Mouse (Mus musculus) kidney, embryonic 16.5 days (tissue): Measurements from ENCODE around the gene Eno3. TPM values are rescaled to one million over a fixed set of nuclear protein-coding genes. Genes with fewer than 3 reads are reported as not detected.

Experiments
- ATAC-seq: fragments of 200-750 bp; cut with Nextera tagmentation; 2 replicates; pipeline ENCODE4 v1.8.0; 2017; ENCODE audit warnings: moderate TSS enrichment; ENCODE audit not compliant: low FRiP score, low TSS enrichment
- H3K27ac ChIP-seq: fragments of 300-500 bp; sonication (generic); 2 replicates; pipeline ENCODE4 v1.5.1; 2014; ENCODE audit warnings: low read length
- H3K27me3 ChIP-seq: fragments of 300-500 bp; sonication (generic); 2 replicates; pipeline ENCODE4 v1.6.1; 2014; ENCODE audit warnings: low read length, control low read depth, mixed read lengths; ENCODE audit not compliant: insufficient read depth
- H3K36me3 ChIP-seq: fragments of 300-500 bp; sonication (generic); 2 replicates; pipeline ENCODE4 v1.6.1; 2014; ENCODE audit warnings: low read length, control low read depth, mixed read lengths; ENCODE audit not compliant: insufficient read depth
- H3K4me1 ChIP-seq: fragments of 300-500 bp; sonication (generic); 2 replicates; pipeline ENCODE4 v1.6.1; 2014; ENCODE audit warnings: low read length, control low read depth, mixed read lengths; ENCODE audit not compliant: insufficient read depth
- H3K4me2 ChIP-seq: fragments of 300-500 bp; sonication (generic); replicated peaks from 2 replicates; pipeline ENCODE4 v1.6.1; 2014; ENCODE audit warnings: low read depth, low read length
- H3K4me3 ChIP-seq: fragments of 300-500 bp; sonication (generic); 2 replicates; pipeline ENCODE4 v1.5.1; 2014; ENCODE audit warnings: mild to moderate bottlenecking, low read length
- H3K9ac ChIP-seq: fragments of 300-500 bp; sonication (generic); replicated peaks from 2 replicates; pipeline ENCODE4 v1.6.1; 2014; ENCODE audit warnings: low read length
- H3K9me3 ChIP-seq: fragments of 300-500 bp; sonication (generic); 2 replicates; pipeline ENCODE4 v1.6.1; 2016; ENCODE audit warnings: low read length, control low read depth
- WGBS: fragments of 180-500 bp; shearing (Covaris S2); extraction: QIAGEN DNeasy Blood & Tissue Kit; methylation state at CpG from one replicate; pipeline ENCODE4 v1.1.7; 2014; 5-methylcytosine and 5-hydroxymethylcytosine counted together
- polyA plus RNA-seq: library from polyadenylated mRNA; unstranded; fragments of >200 nt; fragmentation: Nextera tagmentation; extraction: Ambion mirVana; gene quantifications from 2 replicates; pipeline ENCODE4 v1.2.1, GENCODE M21; 2015

The Eno3 gene
- 23.1 and 28.0 TPM in 2 replicates for polyA plus RNA-seq

DNA sequence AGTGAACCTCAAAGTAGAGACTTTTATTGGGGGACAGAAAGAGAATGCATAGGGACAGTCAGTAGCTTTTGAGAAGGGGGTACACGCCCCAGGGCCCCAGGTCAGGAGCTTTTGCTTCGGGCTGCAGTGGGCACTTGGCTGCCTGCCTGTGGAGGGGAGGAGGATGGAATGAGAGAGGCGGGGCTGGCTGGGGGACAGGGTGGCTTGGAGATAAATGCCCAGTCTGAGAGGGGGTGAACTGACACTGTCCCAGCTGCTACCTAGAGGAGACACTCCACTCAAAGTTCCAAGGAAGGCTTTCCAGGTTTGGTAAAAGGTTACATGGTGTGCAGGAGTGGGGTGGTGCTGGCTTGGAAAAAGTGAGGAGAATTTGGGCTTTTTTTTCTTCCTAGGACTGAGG lies at the start of gene Eno3:
Gene Eno3, plus strand, starts transcription at position 239 of the 400 bp plus-strand sequence.
- H3K27me3 ChIP-seq = no peaks in the 10 kb centered on the region
- H3K27ac ChIP-seq = peak within 1 kb of the TSS; percentile 99
- H3K4me2 ChIP-seq = peak within 1 kb of the TSS; percentile 98
- H3K36me3 ChIP-seq = peaks cover 20% of the 10 kb centered on the region
- peak within 1 kb of the TSS; percentile 99 for H3K9ac ChIP-seq
- WGBS = 7% methylated on average over 3 of the region's 3 CpGs
- H3K4me3 ChIP-seq = peak within 1 kb of the TSS; percentile 100
- peaks cover 37% of the 10 kb centered on the region for H3K4me1 ChIP-seq
- no peak for ATAC-seq
- H3K9me3 ChIP-seq = no peaks in the 10 kb centered on the region

DNA sequence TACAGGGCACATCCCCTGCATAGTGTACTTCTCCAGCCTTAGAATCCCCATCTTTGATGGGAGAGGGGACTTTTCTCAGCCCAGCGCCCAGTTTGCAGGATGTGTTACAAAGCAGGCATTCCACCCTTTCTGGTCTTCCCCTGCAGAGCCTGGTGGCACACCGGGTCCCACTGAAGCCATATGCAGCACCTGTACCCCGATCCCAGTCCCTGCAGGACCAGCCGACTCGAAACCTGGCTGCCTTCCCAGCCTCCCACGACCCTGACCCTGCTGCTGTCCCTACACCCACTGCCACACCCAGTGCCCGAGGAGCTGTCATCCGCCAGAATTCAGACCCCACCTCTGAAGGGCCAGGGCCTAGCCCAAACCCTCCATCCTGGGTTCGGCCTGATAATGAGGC lies 49.4 kb upstream of the Eno3 start:
- Histone ChIP-seq H3K4me1 (peaks cover 11% of the 10 kb centered on the region; the same call in 1 of the 2 replicates), H3K27me3 (no peaks in the 10 kb centered on the region), H3K9me3 (no peaks in the 10 kb centered on the region), H3K9ac (no peak overlapping the region), H3K27ac (no peak overlapping the region), H3K4me3 (no peak overlapping the region), H3K36me3 (peaks cover 89% of the 10 kb centered on the region), H3K4me2 (no peak overlapping the region)
- WGBS = 90% methylated on average over 9 of the region's 9 CpGs
- no peak for ATAC-seq

DNA sequence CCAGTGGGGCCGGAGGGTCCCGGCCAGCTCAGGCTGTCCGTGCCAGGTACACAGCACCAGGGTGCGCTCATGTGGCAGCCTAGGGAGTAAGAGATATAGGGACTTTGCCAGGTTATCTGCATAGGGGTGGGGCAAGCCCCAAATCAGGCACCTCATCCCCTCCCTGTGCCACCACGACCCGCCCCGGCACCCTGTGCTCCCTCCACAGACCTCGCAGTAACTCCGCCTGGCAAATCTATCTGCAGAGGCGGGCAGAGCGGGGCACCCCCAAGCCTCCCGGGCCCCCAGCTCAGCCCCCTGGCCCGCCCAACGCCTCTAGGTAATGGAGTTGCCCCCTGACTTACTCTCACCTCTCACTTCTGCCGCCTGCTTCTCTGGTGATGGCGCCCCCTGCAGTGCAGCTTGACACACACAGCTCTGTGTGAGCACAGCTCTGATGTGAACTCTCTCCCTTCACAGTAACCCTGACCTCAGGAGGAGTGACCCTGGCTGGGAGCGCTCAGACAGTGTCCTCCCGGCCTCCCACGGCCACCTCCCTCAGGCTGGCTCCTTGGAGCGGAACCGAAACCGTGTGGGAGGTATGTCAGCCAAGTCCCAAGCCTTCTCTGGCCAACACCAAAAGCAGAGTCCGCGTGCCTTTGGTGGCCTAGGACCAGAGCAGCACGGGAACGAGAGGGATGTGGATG lies 48.5 kb upstream of the Eno3 start:
- no peak overlapping the region for H3K4me2 ChIP-seq
- H3K4me1 ChIP-seq = peaks cover 11% of the 10 kb centered on the region; the same call in 1 of the 2 replicates
- H3K9ac ChIP-seq = no peak overlapping the region
- peak; percentile 77 for ATAC-seq
- peaks cover 91% of the 10 kb centered on the region for H3K36me3 ChIP-seq
- no peak overlapping the region for H3K4me3 ChIP-seq
- 73% methylated on average over 26 of the region's 26 CpGs for WGBS
- peak overlapping the region; percentile 16; the same call in 1 of the 2 replicates for H3K27ac ChIP-seq
- no peaks in the 10 kb centered on the region for H3K9me3 ChIP-seq
- no peaks in the 10 kb centered on the region for H3K27me3 ChIP-seq

DNA sequence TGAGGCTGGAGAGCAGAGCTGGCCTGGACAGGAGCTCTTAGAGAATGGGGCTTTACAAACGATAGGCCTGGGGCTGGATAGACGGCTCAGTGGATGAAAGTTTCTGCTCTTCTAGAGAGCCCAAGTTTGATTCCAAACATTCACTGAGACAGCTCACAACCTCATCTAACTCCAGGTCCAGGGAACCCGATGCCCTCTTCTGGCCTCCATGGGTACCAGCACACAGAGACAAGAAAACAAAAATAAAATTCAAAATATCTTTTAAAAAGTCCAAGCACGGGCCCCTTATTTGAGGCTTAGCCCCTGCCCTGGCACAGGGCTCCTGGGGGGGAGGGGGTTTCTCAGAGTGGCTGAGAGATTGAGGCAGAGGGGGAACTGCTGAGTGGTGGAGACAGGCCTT lies 46.2 kb upstream of the Eno3 start:
- WGBS = 87% methylated on average over 4 of the region's 4 CpGs
- Histone ChIP-seq H3K9ac (no peak overlapping the region), H3K4me3 (no peak overlapping the region), H3K27me3 (no peaks in the 10 kb centered on the region), H3K9me3 (no peaks in the 10 kb centered on the region), H3K4me1 (peaks cover 24% of the 10 kb centered on the region), H3K27ac (no peak overlapping the region), H3K36me3 (peaks cover 68% of the 10 kb centered on the region), H3K4me2 (no peak overlapping the region)
- ATAC-seq = no peak

DNA sequence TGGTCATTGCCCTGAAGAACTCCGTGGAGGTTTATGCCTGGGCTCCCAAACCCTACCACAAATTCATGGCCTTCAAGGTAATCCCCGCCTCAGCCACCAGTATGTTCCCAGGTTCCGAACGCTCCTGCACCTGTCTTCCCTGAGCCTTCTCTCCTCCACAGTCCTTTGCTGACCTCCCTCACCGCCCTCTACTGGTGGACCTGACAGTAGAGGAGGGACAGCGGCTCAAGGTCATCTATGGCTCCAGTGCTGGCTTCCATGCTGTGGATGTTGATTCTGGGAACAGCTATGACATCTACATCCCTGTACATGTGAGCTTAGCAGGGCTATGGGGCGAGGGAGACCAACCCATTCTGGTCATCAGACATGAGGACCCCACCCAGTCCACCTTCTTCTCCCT lies 44.5 kb upstream of the Eno3 start:
- Histone ChIP-seq H3K9me3 (no peaks in the 10 kb centered on the region), H3K4me2 (no peak overlapping the region), H3K4me3 (no peak overlapping the region), H3K27me3 (no peaks in the 10 kb centered on the region), H3K9ac (no peak overlapping the region), H3K27ac (no peak overlapping the region), H3K4me1 (peaks cover 24% of the 10 kb centered on the region), H3K36me3 (peaks cover 56% of the 10 kb centered on the region)
- no peak for ATAC-seq
- WGBS = 84% methylated on average over 7 of the region's 7 CpGs

DNA sequence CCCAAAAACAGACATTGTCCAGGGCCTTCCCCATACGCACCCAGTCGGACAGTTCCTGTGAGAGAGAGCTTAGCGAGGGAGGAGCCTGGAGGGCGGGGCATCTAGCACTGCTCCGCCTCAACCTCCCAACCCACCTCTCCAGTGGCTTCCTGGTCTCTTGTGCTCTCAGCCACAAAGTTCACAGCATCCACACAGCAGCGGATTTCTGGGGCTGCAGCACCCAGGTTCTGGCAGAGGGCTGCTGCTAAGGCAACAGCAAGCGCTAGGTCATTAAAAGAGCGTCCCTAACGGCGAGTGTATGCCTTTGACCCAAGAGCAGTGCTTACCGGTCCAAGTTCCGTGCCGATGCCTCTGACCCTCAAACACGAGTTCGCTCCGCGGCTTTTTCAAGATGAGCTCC lies 41.9 kb upstream of the Eno3 start:
- WGBS = 1% methylated on average over 17 of the region's 17 CpGs
- Histone ChIP-seq H3K27ac (peak overlapping the region; percentile 76), H3K4me3 (peak overlapping the region; percentile 43), H3K9ac (peak overlapping the region; percentile 33), H3K27me3 (no peaks in the 10 kb centered on the region), H3K36me3 (peaks cover 30% of the 10 kb centered on the region), H3K4me2 (peak overlapping the region; percentile 77), H3K4me1 (peaks cover 13% of the 10 kb centered on the region), H3K9me3 (no peaks in the 10 kb centered on the region)
- peak; percentile 93 for ATAC-seq

DNA sequence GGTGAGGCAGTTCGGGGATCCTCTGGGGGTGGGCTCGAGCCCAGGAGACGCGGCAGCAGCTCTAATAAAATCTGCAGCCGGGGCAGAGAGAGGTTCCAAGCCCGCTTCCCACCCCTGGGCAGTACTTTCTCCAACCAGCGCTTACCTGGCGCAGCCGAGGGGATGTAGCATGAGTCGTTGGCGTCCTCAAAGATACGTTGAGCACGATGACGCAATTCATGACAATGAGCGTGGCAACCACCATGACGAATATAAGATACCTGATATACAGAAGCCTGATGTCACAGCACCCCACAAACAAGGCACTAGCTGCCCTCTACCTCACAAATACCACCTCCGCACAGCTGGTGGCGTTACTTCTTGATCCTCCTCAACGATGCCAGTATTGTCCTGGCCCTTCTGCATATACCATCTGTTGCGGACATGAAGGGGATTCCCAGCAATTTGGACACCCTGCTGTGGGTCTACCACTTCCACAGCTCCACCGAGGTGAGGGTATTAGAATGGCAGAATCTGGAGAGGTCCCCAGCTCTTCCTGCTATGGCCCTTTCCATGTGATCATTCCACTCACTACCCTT lies 41.4 kb upstream of the Eno3 start, which contains the start of gene 4930544D05Rik:
Gene 4930544D05Rik, plus strand, starts transcription at position 333 of the 578 bp plus-strand sequence.
- peak within 1 kb of the TSS; percentile 33 for H3K9ac ChIP-seq
- WGBS = 18% methylated on average over 21 of the region's 21 CpGs
- H3K4me1 ChIP-seq = peaks cover 13% of the 10 kb centered on the region
- H3K27ac ChIP-seq = peak within 1 kb of the TSS; percentile 76
- H3K4me2 ChIP-seq = peak within 1 kb of the TSS; percentile 77
- H3K27me3 ChIP-seq = no peaks in the 10 kb centered on the region
- ATAC-seq = peak; percentile 8; the same call in 1 of the 2 replicates
- H3K9me3 ChIP-seq = no peaks in the 10 kb centered on the region
- H3K36me3 ChIP-seq = peaks cover 25% of the 10 kb centered on the region
- peak within 1 kb of the TSS; percentile 43 for H3K4me3 ChIP-seq

DNA sequence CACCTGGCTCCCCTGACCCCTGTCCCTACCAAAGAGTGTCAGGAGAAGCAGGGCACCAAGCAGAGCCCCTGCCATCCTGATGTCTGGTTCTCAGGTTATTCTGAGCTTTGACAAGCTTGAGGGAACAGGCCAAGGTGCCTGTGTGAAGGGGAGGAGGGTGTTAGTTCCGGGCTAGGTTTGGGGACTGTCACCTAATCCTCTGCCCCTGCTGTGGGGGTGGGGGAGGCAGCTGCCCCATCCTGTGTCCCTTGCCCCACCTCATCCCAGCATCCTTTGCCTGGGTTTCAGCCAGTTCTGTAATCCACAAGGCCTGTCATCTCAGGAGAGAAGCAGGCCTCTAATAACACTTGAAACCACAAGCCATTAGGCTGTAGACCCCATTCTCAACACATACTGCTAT lies 37.9 kb upstream of the Eno3 start, which contains the start of gene Chrne:
Gene Chrne, minus strand, starts transcription at position 116 of the 400 bp plus-strand sequence.
- WGBS = 23% methylated on average over 1 of the region's 1 CpGs
- ATAC-seq = no peak
- Histone ChIP-seq H3K9me3 (no peaks in the 10 kb centered on the region), H3K27me3 (no peaks in the 10 kb centered on the region), H3K9ac (no peak within 1 kb of the TSS), H3K36me3 (no peaks in the 10 kb centered on the region), H3K4me1 (peaks cover 20% of the 10 kb centered on the region), H3K27ac (no peak within 1 kb of the TSS), H3K4me3 (no peak within 1 kb of the TSS), H3K4me2 (no peak within 1 kb of the TSS)

DNA sequence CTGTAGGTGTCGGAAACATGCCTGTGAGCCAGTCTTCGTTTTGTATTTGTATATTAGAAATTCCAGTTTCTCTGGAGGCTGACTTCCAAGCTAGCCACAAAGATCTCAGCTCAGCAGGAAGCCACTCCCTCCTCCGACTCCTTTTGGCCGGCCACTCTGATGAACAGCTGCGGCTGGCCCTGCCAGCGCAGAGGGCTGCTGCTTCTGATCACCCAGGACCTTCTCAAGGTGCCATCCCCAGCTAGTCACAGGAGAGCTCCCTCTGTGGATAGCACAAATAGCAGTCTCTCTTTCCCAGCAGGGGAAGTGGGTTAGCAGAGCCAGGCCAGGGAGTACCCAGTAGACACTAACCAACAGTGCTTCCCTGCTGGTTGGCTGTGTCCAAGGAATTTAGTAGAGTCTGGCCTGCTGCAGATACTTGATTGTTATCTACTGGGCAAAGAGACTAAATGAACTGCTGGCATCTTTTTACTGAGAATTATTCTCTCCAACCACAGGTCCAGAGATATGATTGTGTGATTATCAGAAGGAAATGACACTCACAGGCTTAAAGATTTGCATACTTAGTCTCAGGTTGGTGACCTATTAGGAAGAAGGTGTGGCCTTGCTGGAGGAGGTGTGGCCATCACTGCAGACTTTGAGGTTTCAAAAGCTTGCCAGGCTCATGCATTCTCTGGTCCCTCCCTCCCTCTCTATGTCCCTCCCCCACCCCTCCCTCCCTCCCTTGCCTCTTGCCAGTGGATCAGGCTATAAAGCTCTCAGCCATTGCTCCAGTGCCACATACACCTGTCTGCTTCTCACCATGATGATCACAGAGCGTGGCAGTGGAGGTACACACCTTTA lies 34.8 kb upstream of the Eno3 start:
- no peak for ATAC-seq
- Histone ChIP-seq H3K27me3 (no peaks in the 10 kb centered on the region), H3K4me3 (no peak overlapping the region), H3K9me3 (no peaks in the 10 kb centered on the region), H3K9ac (no peak overlapping the region), H3K27ac (no peak overlapping the region), H3K4me1 (peaks cover 7% of the 10 kb centered on the region; the same call in 1 of the 2 replicates), H3K4me2 (no peak overlapping the region), H3K36me3 (no peaks in the 10 kb centered on the region)
- WGBS = 39% methylated on average over 7 of the region's 7 CpGs
